Mouse (Mus musculus) adrenal gland, adult (tissue): ENCODE measurements around the gene Bcl11b.
A peak's percentile ranks its signal among the peaks of the same experiment; 100 is the strongest.

ENCODE experiments used
- DNase-seq, 2 experiments: peaks; one replicate each; pipeline ENCODE4 v3.0.0; 2022 to 2023; ENCODE audit warnings: low spot score in 1 of 2; ENCODE audit not compliant: inconsistent age in 2 of 2

The Bcl11b gene

DNA sequence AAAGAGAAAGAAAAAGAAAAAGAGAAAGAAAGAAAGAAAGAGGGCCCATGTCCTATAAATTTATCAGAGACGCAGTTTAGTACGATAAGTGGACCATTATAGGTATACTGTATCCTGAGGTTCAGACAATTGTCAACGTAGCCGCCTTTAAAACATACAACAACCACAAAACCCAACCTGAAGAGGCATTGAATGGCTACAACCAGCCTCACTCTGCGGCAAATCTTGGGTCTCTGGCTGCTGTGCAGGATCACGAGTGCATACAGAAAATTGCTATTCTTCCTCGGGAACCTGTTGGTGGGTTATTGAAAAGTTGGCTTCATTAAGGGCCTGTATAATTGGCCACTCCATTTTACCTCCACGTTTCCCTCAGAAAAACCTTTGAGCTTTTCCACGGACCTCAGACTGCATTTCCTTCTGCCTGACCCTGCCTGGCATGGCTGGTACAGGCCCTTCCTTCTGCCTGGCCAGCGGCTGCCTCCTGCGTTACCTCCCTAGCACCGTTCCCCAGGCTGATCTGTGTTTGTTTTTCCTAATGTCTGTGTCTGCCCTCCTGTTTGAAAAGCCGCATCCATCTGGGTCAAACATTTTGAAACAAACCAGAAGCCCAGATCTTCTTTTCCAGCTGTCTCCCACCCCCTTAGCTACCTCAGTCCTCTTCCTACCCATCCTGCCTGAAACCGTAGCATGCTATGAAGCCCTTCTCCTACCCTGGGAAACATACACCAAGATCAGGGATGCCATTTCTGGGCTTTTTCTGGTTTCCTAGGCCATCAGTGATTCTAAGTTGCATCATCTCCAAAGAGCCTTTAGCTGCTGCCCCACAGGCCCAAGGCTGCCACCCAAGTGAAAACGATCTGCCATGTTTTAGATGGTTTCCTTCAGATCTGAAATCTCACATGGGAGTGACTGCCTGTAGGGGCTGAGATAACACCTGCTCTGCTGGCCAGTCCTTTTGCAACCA, 3.4 kb downstream of the Bcl11b start:
- DNase-seq, result no peak

DNA sequence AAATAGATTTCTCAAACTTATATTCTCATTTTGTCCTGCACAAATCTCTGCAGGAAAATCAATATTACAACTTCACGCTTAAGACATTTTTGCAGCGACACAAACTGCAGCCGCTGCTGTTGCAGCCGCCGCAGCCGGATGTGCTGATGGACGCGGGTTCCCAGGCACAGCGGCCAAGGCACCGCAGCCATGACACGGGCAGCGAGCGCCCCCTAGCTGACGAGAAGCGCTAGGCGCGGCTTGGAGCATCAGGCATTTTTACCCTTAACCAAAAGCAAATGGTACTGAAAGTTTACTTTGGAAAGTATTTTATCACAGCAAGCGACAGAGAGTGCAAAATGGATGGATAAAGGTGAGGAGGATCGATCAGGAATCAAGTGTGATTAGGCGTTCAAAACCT, 4.7 kb downstream of the Bcl11b start:
- peak; percentile 70 to 90 for DNase-seq

DNA sequence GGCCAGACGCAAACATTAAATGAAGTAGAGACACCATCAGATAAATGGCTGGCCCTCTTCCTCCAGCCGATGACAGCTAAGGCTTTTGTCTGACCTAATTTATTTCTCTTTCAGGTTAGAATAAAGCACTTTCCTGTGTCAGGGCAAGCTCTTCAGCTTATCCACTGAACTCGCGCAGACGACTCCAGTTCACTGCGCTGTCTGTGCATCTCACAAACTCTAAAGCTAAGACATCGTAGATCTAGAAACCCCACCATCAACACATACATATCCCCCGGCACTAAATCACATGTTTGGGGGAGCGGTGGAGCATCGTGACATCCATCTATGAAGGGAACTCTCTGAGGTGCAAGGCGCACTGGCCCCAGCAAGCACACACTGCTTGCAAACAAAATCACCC, 5.5 kb downstream of the Bcl11b start:
- DNase-seq, result no peak

DNA sequence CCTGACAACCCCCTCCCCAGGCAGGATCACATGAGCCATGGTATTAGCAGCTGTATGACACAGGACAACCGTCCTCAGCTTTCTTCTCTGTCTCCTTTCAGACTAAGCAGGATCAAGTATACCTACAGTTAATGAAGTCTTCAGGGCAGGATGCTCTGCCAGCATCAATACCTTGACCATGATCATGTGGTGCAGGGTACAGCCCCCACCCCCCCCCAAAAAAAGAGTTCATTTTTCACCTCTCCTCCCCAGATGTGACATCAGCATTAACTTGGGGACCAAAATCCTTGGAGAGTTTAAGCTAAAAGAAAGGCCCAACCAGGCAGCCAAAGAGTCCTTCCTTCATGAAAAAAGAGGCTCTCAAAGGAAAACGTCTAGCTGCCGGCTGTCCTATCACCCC, 6.2 kb downstream of the Bcl11b start:
- DNase-seq, result no peak

DNA sequence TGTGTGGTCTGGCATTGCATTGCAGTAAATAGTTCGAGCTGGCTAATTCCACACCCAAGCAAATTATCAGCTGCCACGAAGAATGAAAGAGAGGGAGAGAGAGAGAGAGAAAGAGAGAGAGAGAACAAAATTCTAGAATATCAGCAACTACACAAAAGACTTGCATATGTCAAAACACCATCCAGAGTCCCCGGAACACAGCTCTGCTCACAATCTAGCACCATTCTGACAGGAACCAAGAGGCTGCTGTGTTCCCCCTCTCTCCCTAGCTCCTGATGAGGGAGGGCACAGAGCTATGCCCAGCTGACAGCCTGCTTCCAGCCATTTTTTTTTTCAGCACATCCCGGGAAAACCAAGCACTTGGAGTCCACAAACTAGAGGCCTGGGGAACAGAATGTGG, 6.6 kb downstream of the Bcl11b start:
- DNase-seq, result no peak

DNA sequence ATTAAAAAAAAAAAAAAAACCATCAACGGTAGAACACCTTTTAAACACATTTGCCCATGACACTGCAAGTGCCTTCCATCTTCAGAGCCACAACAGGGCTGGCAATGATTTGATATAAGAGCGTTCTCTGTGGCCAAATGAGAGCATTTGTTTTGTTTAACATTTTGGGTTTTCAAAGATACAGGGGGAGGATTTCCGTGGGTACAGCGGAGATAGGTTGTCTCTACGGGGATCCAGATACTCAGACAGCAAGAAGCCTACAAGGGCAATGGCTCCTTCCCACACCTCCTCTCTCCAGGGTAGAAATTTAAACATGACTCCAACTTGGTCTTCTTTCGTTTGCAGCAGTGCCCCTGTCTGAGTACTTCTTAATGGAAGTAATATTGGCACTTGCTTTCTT, 7.2 kb downstream of the Bcl11b start:
- no peak for DNase-seq

DNA sequence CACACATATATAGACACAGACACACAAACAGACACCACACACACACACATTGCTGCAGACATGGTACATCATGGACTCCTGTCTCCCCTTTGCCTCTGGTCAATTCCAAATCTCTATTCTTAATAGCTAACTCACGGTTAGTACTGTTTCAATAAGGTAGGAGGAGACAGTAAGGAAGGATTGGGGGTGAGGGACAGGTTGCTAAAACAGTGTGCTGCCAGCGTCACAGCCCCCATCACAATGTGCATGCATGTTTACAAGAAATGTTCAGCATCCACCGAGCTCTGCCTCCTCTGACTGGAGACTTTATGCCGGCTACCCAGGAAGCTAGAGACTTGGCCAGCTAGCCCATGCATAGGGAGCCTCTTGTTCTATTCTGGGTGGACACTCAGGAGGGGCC, 9.0 kb downstream of the Bcl11b start:
- DNase-seq, result no peak

DNA sequence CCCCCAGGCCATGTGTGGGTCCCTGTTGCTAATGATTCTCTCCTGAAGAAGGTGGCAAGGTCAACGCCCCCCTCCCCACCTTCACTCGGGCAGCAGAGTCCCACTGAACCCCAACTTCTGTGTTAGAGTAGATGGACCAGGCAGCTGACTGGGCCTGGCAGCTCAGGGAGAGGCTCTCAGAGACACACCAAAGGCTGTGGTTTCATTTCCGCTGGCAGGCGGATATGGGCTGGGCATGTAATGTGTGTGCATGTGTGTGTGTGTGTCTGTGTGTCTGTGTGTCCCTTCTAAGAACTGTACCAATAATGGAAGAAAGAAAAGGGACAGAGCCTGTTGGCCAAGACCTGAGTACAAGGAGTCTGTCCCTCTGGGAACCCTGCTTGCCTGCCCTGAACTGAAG, 10.4 kb downstream of the Bcl11b start:
- no peak for DNase-seq

DNA sequence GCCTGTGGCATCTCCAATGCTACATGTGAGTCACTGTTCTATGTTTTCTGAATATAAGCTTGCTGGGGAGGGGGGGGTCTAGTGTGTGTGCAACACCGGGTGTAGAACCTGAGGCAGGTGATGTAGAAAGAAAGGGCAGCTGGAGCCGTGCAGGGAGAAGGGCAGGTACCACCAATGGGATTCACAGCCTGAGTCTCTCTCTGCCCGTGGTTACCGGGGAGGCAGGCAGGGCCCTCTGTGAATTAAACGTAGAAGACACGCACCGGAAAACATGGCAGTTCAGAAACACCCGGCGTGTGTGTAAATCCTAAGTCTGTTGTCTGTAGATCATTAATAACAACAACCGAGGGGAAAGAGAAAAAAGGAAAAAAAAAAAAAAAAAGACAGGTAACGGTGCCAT, 12.2 kb downstream of the Bcl11b start:
- no peak for DNase-seq

DNA sequence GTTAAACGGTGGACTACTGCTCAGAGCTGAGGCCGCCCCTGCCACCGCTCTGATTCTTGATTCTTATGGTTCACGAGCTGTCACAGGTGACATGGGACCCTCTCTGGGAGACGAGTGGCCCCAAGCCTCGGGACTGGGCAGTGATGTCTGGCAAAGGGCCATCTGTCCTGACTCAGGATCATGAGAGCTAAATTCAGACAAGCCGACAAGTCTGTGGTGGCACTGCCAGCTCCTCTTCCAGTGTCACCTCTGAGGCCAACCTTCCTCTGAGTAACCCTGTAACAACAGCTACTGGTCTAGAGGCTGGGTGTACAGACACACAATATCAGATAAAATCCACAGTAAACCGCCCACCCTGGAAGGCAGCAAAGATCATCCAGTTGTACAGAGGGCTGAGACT, 20.2 kb downstream of the Bcl11b start:
- no peak for DNase-seq

DNA sequence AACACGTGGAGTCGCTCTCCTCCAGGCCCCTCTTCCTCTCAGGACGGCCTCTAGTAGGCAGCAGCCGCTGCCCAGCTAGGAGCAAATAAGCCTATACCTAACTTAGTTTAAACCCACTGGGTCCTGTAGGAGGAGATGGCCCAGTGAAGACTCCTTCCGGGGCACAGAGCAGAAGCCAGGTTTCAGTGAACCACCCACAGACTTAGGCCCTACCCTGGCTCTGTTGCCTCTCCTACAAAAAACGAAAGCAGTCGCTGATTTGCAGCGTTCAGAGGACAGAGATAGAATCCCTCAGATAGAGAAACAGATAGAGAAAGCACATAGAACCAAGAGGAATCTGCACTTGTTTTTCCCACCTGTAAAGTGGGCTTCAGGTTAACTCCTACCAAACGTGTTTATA, 21.1 kb downstream of the Bcl11b start:
- DNase-seq, result no peak

DNA sequence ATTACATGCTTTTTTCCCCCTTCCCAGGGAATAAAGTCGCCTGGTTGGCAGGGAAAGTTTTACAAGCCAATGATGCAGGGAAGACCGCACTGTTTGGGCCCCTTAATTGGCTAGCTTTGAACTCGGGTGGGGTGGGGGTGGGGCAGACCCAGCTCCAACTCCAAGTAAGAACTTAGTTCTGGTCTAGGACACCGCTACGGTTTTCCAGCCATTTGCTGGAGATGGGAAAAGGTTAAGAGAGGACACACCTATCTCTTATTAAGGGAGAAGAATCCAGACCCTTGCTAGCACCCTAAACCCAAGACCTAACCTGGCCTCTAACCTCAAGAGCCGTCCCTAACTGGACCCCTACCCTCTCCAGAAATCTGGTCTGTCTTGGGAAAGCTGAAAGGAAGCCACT, 22.2 kb downstream of the Bcl11b start:
- DNase-seq, result no peak

DNA sequence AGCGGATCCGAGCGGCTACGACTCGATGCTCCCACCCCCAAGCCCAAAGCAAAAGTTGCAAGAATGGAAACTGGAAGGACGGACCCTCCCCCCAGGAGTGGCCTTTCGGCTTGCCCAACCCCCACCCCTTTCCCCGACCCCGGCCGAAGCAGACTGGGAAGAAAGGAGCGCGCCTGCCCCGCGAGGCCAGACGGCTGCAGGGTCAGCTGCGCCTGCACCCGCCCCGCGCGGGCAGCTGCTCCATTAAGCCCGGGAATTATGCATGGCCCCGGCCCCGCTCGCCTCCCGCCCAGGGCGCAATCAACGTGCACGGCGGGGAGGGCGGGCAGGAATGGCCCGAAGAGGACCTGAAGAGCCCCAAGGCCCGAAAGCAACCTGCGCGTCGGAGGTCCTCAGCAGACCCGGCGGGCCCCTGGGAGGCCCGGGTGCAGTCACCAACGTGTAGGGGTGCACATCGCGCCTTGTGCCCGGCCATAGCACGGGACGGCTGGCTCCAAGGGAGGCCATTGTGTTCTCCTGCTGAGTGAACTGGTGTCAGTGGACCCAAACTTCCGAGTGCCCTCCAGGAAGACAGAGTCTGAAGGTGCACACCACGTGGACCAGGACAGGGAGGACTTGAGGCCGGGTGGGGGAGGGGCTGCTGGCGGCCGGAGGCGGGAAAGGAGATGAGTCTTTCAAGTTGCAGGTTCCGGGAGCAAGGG, 23.0 kb downstream of the Bcl11b start:
- DNase-seq, result peak; percentile 41 to 60

DNA sequence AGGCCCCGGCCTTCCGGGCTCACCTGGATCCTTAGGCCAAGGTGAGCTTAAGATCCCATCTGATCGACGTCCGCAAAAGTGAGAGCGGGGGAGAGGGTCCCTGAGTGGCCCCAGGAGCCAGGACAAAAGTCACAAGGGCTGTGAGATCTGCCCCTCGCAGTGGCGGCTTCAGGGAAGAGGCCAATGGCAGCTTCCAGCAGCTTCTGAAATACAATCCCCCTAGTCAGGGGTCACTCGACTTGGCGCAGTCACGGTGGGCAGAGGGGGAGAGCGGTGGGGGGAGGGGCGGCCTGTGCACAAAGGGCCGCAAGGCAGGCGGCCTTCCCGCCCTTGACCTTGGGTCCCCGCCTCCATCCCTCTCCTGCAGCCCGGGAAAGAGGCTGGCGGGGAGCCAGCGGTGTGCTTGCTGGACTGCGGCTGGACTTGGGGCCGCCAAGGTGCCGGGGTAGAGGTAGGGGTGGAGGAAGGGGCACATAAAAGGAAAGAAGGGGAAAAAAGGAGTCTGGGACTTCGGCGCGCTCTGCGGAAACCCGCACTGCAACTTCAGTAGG, 23.6 kb downstream of the Bcl11b start:
- peak; percentile 70 to 74 for DNase-seq

DNA sequence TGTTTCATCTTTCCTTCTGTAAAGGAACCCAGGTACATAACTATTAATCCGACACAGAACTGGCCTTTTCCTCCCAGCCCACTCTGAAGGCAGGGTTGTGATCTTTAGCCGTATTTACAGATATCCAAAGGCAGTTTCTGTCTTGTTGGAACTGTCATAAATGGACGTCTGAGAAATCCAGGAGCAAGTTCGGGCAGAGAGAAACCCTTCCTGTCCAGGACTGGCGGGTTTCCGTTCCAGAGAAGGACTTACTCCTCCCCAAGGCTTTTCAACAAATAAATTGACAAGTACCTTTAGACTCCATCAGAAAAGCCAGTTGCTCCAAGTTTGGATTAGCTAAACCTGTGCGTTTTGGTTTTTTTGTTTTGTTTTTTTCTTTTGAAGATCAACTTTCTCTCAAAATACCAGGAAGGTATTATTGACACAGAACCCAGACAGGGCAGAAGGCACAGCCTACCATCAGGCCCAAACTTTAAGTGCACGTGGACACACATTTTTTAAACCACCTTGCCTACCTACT, 24.6 kb downstream of the Bcl11b start:
- no peak for DNase-seq

DNA sequence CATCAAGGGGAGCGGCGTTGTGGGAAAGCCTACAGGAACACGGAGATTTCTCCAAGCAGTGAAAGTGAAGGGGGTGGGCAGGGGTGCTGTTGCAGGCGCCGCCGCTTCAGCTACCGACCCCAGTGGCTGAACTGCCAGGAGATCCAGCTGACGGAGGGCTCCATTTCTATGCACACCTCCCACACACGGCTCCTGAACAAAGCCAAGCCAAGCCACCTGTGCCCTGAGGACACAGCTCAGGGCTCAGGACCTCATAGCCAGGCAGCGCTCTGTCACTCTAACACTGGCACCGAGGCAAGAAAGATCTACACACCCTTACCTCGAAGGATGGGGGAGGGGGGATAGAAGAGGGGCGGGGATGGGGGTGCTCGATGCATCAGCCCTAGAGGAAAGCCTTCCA, 25.3 kb downstream of the Bcl11b start:
- no peak for DNase-seq

DNA sequence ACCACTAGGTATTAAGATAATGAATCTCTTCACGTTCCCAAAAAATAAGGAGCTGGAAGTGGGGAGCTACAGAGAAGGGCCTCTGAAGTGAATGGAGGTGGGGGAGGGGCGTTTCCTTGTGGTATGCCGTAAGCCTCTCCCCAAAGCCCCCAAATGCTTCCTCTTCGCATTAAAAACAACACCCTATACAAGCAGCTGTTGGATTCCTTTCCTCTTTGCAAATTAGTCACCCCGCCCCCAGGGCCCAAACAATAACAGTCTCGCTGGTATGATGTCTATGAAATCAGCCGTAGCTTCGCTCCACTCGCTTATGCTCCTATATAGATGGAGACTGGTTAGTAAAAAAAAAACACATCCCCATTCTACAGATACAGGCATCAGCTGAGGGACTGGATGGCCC, 25.9 kb downstream of the Bcl11b start:
- no peak for DNase-seq

DNA sequence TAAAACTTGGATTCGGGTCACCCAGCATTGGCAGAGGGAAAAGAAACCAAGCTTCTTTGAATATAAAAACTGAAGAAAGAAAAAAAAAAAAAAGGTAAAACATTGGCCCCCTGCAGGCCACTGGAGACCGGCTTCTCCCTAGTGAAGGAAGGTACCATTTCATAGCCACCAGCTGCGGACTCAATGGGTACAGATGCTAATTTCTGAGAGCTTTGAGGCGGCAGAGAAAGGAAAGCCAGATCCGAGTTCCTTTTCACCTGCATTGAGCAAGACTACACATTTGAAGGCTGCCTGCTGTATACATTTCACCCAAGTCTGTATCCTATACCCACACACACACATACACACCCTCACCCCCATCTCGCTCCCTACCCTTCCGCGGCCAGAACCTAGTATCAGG, 26.3 kb downstream of the Bcl11b start:
- no peak for DNase-seq

DNA sequence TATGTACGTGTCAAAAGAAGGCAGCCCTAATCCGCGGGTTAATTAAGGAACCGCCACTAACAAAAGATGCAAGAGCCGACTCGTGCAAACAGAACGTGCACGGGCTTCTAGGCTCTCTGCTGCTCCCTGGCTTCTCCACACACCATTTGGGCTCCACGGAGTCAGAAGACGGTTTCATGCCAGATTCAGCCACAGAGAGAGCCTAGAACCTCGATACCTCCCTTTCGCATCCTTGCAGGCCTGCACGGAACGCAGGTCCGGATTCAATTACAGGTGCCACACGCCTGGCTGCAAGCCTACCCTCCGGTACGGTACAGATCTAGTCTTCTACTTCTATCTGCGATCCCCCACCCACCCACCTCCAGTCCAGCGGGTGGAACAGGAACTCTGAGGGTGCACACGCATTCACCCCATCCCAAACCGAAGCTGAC, 26.8 kb downstream of the Bcl11b start:
- DNase-seq, result no peak

DNA sequence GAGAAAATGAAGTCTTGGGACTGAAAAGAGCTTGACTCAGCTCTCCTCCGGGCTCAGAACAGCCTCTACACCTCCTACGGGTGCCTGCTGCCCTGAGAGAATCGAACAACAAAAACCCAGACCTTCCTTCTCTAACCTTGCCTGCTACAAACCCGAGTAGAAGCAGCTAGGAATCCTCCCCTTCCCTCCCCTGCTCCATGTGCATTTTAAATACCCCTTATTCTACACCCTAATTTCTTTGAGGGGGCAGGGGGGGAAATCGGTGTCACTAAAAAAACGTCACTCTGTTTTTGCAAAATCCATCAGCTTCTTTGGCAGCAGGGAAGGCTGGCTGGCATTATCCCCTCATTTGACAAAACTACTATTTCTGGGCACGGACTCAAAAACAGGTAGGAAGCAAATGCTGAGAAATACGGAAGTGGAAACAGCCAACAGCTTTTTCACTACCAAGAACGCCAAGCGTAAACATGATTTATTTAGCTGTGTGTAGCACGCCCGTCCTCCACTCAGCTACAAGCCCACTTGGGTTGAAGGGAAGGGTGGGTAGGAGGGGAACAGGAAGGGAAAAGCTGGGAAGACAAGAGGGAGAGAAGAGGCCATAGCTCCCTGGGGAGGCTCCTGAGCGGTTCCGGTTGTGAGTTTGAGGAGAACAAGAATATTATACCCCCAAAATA, 27.4 kb downstream of the Bcl11b start:
- DNase-seq, result no peak

DNA sequence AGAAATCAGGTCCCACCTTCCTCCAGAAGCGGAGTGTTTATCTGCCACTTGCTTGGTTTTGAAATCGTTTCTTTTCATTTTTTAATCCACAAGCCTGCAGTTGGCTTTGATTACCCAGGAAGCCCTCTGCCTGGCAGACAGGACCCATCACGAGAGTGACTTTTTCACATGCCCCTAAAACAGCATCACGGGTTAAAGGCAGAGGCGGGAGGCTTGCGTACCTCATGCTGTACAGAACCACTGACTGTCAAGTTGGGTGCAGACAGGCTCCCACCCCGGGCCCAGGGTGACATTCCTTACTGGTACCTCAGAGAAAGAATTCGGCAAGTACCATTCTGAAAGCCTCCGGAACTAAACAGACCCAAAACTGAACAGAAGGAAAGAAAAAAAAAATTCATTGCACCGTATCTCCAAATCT, 27.9 kb downstream of the Bcl11b start:
- DNase-seq, result no peak
